Mouse (Mus musculus): ENCODE measurements at regions not wholly inside any gene's neighbourhood (a gene's known extent, or its start where the extent isn't known, plus 50 kb on each side); places are given as distances from the start of the nearest gene placed in this dataset.

GRCm38 (mm10) chr17:9845451-9846075, 176.0 kb upstream of the Pabpc6 start:
- DNase-seq = no peak

GRCm38 (mm10) chr17:9841103-9841502, 171.6 kb upstream of the Pabpc6 start:
- DNase-seq = no peak

DNA sequence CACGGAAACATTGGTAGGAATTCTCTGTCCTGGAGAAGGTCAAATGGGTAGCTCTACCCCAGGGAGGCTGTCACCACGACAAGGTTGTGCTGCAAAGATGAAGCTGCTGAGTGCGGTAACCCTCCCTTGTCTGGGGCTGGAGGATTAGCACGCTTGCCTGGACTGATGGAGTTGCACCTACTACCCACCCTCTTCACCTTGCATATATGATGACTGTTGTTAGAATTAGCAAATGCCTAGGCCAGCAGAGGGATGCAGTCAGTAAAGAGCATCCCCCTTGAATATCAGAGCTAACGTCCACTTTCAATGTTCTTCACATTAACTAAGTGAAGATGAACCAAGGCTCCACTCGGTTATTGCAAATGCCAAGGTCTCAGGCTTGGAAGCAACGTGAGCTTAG, 169.7 kb upstream of the Pabpc6 start:
- no peak for DNase-seq

GRCm38 (mm10) chr17:9836995-9837842, 167.7 kb upstream of the Pabpc6 start:
- no peak for DNase-seq

- no peak for DNase-seq
Observed at GRCm38 (mm10) chr17:9829895-9830294, 160.4 kb upstream of the Pabpc6 start.

- DNase-seq = no peak
Observed at GRCm38 (mm10) chr17:9821358-9821757, 151.8 kb upstream of the Pabpc6 start.

DNA sequence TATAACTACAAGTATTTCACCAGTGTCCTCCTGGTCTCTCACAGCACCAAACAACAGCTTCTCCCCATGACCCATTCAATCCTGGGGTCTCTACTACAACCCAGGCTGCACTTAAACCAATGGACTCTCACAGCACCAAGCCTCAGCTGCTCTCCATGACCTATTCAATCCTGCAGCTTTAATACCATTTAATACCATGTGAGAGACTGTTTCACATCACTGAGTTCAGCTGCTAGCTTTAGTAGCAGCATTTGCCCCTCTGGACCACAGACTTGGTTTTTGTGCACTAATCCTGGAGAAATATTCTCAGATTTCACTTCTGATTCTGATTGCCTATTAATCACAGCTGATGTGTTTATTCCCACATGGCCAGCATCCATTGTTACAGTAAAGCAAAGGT, 147.5 kb upstream of the Pabpc6 start:
- no peak for DNase-seq

DNA sequence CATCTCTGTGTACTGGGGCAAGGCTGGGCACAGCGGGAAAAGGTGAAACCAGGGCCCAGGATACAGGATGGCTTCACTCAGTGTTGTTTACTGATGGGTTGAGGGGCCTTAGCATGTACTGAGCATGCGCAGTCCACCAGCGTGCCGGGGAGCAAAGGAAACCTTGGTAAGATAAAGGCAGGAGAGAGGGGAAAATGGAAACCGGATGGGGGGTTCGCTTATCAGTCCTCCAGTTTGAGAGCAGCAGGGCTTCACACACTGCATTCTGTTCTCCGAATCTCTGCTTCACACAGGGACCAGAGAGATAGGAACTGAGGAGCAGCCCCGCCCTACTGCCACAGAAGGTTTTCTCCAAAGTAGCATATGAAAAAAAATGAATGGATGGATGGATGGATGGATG, 127.6 kb upstream of the Pabpc6 start:
- DNase-seq = no peak

DNA sequence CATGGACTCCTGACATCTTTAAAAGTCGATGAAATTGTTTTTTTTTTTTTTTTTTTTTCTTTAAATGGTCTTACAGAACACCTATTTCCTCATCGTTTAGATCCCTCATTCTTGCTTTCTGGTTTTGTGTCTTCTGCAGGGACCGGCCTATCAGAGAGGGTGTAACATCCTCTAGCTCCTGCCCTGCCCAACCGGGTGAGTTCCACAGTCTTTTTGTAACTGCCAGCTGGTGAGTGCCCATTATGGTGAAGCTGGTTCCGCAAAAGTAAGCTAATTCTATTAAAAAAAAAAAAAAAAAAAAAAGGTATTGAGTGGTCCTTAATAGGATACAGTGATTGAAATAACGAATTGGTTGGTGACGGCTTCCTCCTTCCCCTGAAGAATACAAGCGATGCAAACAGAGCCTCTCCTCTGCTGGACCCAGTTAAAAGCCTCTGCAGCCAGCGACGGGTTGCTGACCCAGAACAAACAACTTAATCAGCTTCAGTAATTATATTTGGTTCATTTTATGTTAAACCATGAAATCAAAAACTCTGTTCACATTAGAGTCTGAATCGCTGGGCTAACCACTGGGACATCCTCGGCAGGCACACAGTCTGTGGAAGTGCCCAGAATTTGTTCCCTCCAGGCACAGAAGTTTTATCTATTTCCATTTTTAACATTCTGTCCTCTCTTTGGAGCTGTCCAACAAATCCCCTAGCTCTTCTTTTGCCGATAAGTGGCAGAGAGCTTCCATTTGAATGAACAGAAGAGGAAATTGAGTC, 126.9 kb upstream of the Pabpc6 start:
- DNase-seq = no peak

- DNase-seq = no peak
Observed at GRCm38 (mm10) chr17:9778866-9779265, 109.3 kb upstream of the Pabpc6 start.

- DNase-seq = no peak
Observed at GRCm38 (mm10) chr17:9777165-9777564, 107.6 kb upstream of the Pabpc6 start.

DNA sequence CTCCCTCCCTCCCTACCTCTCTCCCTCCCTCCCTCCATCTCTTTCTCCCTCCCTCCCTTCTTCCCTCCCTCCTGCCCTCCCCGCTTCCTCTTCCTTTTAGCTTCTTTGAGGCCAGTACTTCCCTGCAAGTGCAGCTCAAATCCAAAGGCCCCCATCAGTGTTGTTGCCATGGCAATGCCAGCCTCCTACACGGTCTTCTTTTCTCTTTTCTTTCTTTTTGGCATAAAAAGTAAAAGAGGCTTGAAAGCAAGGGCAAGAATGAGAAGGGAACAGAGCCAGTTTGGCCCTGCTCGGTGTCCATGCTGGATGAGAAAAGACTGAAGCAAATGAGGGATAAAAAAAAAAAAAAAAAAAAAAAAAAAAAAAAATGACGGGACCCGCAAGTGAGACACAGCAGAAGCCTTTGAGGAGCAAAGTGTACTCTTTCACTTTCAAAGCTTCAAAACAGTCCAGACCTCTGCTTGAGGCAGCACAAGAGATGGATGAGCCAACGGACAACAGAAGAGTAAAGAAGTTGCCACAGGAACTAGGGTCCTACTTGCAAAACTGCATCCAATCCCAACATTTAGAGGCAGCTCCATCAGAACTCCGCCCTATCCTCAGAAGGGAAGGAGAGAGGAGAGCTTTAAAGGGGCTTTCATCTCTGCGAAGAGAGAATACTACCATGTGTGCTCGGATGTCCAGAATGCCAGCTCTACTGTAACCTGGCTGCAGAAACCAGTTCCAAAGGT, 106.9 kb upstream of the Pabpc6 start:
- no peak for DNase-seq

DNA sequence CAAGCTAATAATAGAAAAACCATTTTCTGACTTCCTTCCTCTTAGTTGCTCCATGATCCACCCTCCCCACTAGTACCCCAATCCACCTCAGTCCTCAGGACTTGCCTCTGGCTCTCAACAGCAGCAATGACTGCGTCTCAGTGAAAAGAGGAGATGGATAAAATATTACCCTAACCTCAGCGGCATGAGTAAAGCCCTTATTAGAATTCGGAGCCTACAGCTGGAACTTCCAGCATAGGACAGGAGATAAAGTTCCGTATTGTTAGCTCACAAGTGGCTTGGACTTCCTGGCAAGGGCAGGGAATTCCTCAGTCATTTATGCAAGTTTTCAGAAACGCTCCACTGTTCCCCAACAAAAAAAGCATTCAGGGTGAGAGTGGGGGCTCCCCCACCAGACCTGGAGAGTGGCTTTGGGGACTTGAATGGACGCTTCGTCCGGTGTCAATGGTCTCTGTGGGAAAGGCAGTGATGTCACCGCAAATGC, 106.2 kb upstream of the Pabpc6 start:
- no peak for DNase-seq

DNA sequence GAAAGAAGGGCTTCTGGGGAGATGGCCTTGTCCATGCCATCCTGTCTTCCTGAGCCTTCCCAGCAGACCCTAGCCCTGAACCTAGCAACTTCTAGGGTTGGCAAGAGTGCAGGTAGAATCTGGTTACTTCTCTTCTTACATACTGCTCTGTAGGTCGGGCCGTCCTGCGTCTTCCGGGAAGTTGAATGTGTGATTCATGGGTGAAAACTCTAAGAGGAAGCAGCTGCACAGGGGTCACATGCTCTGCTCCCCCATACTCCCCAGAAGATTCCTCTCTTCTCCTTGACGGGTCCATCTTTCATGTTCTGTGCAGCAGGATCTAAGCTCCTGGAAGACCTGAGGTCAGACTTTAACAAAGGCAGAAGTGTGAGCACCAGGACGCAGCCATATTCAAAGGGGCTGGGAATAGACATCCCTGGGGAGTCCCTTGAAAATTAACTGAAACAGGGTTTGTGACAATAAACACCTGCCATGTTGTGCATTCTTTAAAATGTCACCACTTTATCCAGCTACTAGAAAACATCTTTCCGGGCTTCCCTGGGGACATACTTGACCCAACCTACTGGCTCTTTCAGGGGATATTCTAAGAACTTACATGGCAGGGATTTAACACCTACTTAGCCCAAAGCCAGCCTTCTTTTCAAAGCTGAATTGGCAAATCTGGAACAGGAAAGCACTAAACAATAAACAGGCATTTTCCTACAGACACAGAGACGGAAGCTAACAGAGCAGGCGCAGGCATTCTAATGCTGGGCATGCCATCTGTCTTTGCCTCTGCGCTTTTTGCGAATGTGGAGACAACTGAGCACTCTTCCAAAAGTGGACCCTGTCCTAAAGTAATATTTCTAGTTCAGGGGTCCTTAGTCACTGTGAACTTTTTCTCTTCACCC, 105.5 kb upstream of the Pabpc6 start:
- DNase-seq = no peak

GRCm38 (mm10) chr17:9773744-9774143, 104.2 kb upstream of the Pabpc6 start:
- no peak for DNase-seq

DNA sequence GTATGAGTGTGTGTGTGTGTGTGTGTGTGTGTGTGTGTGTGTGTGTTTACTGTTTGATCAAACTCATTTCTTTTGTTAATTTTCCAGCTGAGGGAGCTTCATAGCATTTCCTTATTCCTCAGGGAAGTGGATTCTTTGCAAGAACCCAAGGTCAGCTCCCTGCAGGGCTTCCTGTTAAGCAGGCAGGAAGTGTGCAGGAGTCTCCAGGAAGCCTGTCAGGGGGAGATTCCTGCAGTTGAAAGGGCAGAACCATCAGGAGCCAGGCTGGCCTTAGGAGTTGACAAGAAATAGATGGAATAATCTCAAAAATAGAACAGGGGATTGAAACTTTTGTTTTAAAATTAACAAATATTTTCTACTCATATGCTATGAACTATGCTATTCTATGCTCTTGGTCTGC, 98.8 kb upstream of the Pabpc6 start:
- peak; percentile 46 for DNase-seq

DNA sequence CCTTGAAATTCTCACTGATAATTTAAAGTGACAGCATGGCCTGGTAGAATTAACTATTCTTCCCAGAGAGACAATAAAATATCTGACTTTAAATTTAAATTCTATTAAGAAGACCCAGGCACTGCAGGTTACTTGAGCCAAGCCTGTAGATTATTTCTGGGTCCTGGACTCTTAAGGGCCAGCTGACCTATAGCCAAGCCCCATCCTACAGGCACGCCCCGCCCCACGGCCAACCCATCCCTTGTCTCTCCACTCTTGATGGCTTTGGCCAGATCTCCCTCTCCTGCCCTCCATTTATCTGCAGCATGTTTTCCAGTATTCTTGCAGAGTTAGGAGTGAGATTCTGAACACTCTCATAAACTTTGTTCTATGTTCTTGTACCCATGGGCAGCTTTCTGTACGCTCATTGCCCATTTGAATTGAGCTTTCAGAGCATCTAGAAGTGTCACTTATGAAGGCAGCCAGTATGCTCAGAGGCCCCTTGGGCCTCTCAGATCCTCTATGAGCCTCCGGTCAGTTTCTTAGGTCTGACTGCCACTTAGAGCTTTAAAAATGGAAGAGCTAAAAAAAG, 96.2 kb upstream of the Pabpc6 start:
- DNase-seq = no peak

GRCm38 (mm10) chr17:9764701-9765359, 95.3 kb upstream of the Pabpc6 start:
- peak; percentile 44 for DNase-seq

- DNase-seq = no peak
Observed at GRCm38 (mm10) chr17:9764041-9764606, 94.6 kb upstream of the Pabpc6 start.

DNA sequence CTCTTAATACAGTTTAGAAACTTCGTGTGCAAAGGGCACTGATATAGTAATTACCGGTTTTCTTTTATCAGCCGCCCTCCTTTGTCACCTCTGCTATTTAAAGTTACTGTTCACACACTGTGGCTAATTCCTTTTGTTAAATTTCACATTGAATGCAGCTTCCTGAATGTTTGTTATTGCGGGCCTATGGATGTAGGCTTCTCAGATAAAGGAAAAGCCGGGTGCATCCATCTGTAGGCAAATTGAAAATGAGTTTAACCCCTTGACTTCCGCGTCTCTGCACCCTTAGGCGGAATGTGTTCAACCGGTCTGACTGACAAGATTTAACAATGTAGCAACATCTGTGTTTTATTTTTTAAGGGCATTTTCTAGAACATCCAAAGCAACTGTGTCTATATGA, 93.6 kb upstream of the Pabpc6 start:
- no peak for DNase-seq
